Mouse (Mus musculus) pancreas, adult 10 weeks (tissue): ENCODE data around the gene Faiml. TPM values are rescaled to one million over a fixed set of nuclear protein-coding genes. Genes with fewer than 3 reads are reported as not detected.

Source experiments
- polyA plus RNA-seq: library from polyadenylated mRNA; stranded (reverse); fragments of 350-450 nt; fragmentation: Illumina TruSeq; extraction: RNeasy Lipid Tissue Mini Kit (QIAGEN cat#74804); gene quantifications from one replicate; pipeline ENCODE4 v1.2.3, GENCODE M21; 2015; ENCODE audit warnings: low read depth, low replicate concordance; ENCODE audit not compliant: insufficient read depth

Faiml gene
- polyA plus RNA-seq = not detected

DNA sequence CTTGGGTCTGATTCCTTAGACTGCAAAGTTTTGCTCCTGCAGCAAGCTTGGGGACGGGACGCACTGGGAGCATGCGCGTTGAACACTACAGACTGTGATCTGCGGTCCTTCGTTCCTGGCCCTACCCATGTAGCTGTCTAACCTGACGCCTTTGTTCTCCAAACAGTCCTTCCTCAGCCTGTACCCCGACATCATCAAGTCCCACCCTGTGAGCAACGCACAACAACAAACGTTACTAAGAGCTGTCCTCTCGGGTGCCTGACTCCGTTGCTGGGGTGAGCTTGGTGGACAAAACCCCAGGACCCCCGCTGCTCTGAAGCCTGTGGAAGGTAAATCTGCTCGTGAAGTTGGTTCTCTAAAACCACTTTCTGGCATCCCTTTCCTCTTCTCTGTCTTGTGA lies at the start of gene Faiml:
Gene Faiml (minus strand): TSS at position 101 of the 400 bp plus-strand sequence.

DNA sequence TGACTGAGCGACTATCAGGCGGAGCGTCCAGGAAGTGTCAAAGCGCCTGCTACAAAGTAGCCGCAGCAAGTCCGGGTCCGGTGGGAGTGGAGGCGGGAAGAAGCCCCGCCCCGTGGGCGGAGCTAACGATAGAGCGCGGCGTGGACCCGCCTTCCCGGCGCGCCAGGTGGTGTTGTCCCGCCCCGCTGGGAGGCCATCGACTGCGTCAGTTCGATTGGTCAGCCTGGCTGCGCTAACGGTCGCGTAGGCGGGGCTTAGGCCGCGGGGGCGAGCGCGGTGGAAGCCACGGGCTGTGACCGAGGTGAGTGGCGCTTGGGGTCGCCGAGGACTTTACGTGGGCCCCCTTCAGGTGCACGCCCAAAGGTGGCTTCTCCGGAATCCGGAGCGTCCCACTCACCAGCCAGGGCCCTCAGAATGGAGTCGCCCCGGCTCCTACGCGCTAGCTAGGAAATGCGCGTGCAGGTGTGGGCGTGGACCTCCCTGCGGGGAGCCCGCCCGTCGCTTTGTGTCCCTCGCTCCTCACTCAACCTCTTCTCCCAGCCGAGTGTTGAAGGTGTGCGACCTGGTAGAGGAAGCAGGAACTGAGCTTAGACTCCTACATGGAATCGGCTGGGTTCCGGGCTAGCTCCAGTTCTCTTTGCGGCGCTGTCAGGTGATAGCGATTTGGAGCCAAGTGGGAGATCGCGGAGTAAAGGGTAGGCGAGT lies 6.3 kb upstream of the Faiml start, which contains the start of gene Cep70:
Gene Cep70 (plus strand): TSS at position 178 of the 705 bp plus-strand sequence.

Other genes with a start within 250 kb of the Faiml start
- not detected for gene Gm1123, start 201.5 kb downstream of the Faiml start, polyA plus RNA-seq
- gene Pik3cb, start 96.6 kb downstream of the Faiml start, polyA plus RNA-seq = 2.2 TPM
- gene Cep70, start 6.1 kb upstream of the Faiml start, polyA plus RNA-seq = 5.8 TPM
- gene Esyt3, start 121.3 kb upstream of the Faiml start, polyA plus RNA-seq = 1.0 TPM
- 4.2 TPM for gene Mras, start 200.1 kb upstream of the Faiml start, polyA plus RNA-seq
- not detected for gene Nme9, start 214.2 kb upstream of the Faiml start, polyA plus RNA-seq